ENCODE assay signal across 15 mouse cellular contexts in the genomic region with DNA sequence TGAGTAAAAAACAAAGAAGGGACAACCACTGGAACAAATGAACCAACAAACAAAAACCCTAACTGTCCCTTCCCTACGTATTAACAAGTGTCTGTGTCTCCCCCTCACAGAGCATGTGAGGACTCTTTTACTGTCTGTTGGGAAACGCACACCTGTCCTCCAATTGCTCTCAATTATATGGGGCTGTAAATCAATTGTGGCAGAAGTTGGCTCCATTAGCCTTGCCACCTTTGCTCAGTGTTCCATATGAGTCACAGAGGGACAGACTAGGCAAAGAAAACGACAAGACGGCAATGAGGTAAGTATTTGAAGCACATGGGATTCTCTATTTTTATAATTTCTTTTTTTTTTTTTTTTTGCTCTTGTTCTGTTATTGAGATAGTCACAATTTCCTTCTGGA.
"Had no signal": no experiment of that assay in that cellular context is flagged by ENCODE, and none has a peak within 500 bp of the region (broad histone marks: within the 10 kb centered on the region; RNA-seq: fewer than 3 reads in every experiment).

No protein-coding gene starts in this region.

- H3K36me3 ChIP-seq: midbrain, embryonic 10.5 days; midbrain, embryonic 12.5 days; neural tube, embryonic 13.5 days; neural tube, embryonic 15.5 days had no signal

- H3K4me1 ChIP-seq: midbrain, embryonic 10.5 days; midbrain, embryonic 12.5 days; neural tube, embryonic 13.5 days; neural tube, embryonic 15.5 days had no signal

- H3K9ac ChIP-seq: lung, embryonic 14.5 days; midbrain, embryonic 12.5 days; neural tube, embryonic 13.5 days; neural tube, embryonic 15.5 days had no signal

- H3K4me2 ChIP-seq: lung, embryonic 14.5 days; midbrain, embryonic 12.5 days; neural tube, embryonic 13.5 days; neural tube, embryonic 15.5 days had no signal

- H3K27me3 ChIP-seq: midbrain, embryonic 12.5 days; neural tube, embryonic 13.5 days; neural tube, embryonic 15.5 days had no signal

- H3K9me3 ChIP-seq: midbrain, embryonic 10.5 days; midbrain, embryonic 12.5 days; neural tube, embryonic 13.5 days; neural tube, embryonic 15.5 days had no signal

- ATAC-seq: midbrain, embryonic 16.5 days had no signal

- H3K4me3 ChIP-seq: midbrain, embryonic 10.5 days; midbrain, embryonic 12.5 days; myocyte; neural tube, embryonic 13.5 days; neural tube, embryonic 15.5 days had no signal

- H3K27ac ChIP-seq: midbrain, embryonic 10.5 days; midbrain, embryonic 12.5 days; neural tube, embryonic 13.5 days; neural tube, embryonic 15.5 days had no signal

- DNase-seq: lung, adult 18-20 months; lung, embryonic 14.5 days; lung, postnatal 10 days; lung, postnatal 4 days; midbrain, embryonic 14.5 days; right cerebral cortex, postnatal 14 days; thymus, adult 18-20 months; thymus, postnatal 14 days; thymus, postnatal 36 days had no signal
